Mouse (Mus musculus) cerebellum, adult 9-10 months (tissue): Measurements from ENCODE around the gene Gm21976.

Experiments
- DNase-seq: peaks from one replicate; pipeline ENCODE4 v3.0.0; 2022

Gm21976 gene

DNA sequence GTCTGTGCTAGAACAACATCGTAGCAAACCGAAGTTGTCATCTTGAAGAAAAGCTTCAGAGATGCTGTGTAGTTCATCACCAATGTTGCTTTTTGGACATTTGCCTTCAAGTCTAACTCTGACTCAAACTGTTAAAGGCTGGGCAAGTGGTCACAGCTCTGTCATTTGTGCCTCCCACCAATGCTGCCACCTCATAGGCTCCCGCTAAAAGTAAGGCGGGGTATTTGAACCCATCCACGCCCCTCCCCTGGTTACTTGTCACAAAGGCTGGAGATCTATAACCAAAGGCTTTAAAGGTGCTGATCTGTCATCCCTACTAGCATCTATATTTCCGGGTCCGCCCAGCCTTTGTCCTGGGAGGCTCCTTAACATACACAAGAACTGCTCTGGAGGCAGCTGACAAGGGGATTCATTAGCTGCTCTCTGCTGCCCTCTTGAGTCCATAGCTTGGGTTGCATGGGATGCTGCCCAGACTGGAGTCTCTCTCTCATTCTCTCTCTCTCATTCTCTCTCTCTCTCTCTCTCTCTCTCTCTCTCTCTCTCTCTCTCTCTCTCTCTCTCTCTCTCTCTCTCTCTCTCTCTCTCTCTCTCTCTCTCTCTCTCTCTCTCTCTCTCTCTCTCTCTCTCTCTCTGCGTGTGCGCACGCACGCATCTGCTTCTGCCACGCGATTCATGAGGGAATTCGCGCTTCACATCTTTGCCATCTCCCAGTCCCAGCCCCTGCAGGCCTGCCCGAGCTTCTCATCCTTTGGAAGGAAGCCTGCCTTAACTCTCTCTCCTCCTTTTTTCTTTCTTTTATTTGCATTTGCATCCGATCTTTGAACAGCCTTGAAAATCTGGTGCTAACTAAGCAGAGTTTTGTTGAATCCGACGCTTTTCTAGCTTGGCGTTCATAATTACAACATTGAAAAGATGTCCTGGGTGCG, 19.4 kb downstream of the Gm21976 start:
- peak; percentile 76 for DNase-seq

- DNase-seq, result no peak
Measured at GRCm38 (mm10) chr13:98305257-98305656, 25.6 kb downstream of the Gm21976 start.

DNA sequence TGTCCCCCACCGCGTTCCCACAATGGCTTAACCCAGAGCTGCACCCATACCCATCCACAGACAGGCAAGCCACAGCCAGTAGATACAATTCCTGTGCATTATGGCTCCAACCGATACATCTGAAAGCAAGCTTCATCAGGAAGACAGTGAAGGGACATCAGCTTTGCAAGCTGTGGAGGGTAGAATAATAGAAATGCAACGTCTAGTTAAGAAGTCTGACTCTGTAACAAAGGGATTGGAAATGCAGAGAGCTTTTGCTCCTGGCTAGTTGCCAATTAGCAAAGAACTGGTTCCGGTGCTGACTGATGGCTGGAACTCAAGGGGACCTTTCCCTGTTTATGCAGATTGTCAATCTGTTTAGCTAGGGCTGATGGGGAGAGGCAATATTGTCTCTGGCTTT, 26.7 kb downstream of the Gm21976 start:
- no peak for DNase-seq

GRCm38 (mm10) chr13:98306852-98307475, 27.3 kb downstream of the Gm21976 start:
- no peak for DNase-seq

DNA sequence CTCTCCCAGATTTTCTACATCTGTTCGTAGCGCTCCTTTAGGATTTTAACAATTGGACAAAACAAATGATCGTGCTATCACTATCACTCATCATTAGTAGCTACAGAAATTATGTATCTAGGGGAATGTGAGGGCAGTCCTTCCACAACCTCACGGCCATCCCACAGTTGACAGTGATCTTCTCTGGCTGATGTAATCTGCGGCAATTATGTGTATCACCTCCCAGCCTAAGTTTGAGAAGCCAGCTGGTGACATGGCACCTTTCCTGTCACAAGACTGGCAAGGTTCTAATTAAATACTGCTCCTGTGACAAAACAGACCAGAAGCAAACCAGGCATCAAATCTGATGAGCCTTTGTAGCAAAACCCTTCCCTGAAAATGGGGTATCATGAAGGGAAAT, 28.3 kb downstream of the Gm21976 start:
- no peak for DNase-seq

- DNase-seq, result no peak
Measured at GRCm38 (mm10) chr13:98308724-98309123, 29.0 kb downstream of the Gm21976 start.

- no peak for DNase-seq
Measured at GRCm38 (mm10) chr13:98311597-98311996, 31.9 kb downstream of the Gm21976 start.

GRCm38 (mm10) chr13:98313631-98314030, 33.9 kb downstream of the Gm21976 start:
- DNase-seq, result no peak

DNA sequence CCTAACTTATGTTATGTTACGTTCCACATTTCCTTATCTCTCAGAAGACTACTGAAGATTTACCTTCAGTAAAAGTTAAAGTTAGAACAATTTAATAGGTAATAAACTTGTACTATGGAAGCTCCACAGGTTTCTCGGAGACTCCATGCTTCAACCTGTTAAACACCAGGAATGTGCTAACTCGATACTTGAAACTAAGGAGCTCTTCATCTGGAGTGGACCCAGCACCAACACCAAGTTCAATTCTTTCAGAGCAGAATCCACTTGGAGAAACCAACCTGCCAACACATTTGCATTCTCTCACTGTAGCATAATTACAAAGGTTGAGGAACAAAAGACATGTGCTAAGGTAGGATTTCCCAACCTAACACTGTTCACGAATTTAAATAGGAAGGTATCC, 35.4 kb downstream of the Gm21976 start:
- no peak for DNase-seq

DNA sequence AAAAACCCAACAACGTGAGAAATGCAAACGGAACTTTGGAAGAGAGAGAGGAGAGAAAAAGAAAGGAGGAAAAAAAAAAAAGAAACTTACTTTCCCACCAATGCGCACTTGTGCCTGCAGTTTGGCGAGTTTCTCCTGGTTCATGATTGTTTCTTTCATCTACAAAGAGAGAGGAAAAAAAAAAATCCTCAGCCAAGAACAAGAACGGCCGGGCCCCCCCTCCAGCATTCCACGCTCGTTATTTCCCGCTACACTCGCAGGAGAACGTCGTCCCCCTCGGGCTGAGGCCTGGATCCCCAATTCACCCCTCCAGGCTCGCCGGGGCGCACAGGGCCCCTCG, 36.4 kb downstream of the Gm21976 start:
- no peak for DNase-seq

DNA sequence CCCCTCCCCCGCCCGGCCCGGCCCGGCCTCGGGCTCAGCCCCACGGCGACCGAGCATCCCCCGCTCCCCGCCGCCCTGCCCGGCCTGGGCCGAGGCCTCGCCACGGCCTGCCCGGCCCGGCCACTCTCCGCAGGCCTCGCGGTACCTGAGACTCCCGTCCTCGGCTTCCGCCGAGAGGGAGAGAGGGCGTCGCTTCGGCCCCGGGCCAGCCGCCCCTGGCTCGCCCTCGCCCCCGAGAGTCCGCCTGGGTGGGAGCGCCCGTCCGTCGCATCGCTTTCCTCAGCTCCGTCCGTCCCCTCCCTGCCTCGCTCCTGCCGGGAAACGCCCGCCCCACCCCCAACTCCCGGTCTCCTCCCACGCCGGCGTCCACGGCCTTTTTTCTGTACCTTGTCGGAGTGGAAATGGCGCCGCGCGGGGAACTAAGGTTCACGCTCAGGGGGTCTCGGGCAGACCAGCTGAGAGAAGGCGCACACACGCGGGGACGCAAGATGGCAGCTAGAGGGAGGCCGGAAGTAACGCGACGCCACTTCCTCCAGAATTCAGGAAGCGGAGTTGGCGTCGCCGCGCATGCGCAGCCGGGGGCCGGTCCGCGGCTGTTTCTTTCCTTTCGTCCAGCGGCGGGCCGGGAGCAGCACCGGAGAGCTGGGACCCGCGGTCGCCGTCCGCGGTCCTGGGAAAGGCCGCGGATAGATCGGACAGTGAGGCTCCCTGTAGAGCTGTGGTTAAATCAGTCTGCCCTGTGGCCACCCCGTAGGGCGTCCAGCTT, 37.0 kb downstream of the Gm21976 start, which contains the start of gene Btf3:
Btf3 (minus strand) TSS at position 527 of the 766 bp plus-strand sequence.
- DNase-seq, result peak; percentile 92

GRCm38 (mm10) chr13:98317246-98317677, 37.6 kb downstream of the Gm21976 start:
- no peak for DNase-seq

GRCm38 (mm10) chr13:98317911-98318310, 38.2 kb downstream of the Gm21976 start:
- no peak for DNase-seq

- no peak for DNase-seq
Measured at GRCm38 (mm10) chr13:98325034-98325433, 45.3 kb downstream of the Gm21976 start.

DNA sequence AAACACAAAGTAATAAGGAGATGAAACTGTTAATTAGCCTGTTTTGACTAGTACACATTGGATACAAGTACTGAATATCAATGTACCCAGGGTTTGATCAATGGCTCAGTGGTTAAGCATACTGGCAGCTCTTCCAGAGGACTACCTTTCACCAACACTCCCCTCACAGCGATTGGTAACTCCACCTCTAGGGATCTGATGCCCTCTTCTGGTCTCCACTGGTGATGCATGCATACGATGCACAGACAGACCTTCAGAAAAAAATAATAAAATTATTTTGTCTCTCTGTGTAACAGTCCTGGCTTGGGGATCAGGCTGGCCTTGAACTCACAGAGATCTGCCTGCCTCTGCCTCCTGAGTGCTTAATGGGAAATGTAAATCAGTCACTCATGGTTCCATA, 52.4 kb downstream of the Gm21976 start:
- no peak for DNase-seq

- no peak for DNase-seq
Measured at GRCm38 (mm10) chr13:98336205-98336604, 56.5 kb downstream of the Gm21976 start.

GRCm38 (mm10) chr13:98340506-98340905, 60.8 kb downstream of the Gm21976 start:
- no peak for DNase-seq

- no peak for DNase-seq
Measured at GRCm38 (mm10) chr13:98349491-98349890, 69.8 kb downstream of the Gm21976 start.

- DNase-seq, result no peak
Measured at GRCm38 (mm10) chr13:98351527-98351926, 71.8 kb downstream of the Gm21976 start.

- DNase-seq, result no peak
Measured at GRCm38 (mm10) chr13:98352381-98352975, 72.8 kb downstream of the Gm21976 start.

DNA sequence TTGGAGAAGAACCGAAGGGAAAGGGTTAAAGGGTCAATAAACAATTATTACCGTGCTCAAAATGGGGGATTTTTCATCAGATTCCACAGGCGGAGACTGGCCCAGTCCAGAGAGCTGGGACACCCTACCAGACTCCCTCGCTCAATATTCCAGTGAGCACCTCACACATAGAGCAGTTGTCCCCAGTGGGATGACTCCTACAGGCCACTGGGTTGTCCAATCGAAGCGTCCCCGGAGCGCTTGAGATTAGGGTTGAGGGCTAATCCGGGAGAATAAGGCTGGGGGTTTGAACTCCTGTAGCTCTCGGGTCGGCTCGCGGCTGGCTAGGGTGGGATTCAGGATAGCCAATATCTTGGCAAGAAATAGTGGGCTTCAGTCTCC, 74.0 kb downstream of the Gm21976 start:
- no peak for DNase-seq

DNA sequence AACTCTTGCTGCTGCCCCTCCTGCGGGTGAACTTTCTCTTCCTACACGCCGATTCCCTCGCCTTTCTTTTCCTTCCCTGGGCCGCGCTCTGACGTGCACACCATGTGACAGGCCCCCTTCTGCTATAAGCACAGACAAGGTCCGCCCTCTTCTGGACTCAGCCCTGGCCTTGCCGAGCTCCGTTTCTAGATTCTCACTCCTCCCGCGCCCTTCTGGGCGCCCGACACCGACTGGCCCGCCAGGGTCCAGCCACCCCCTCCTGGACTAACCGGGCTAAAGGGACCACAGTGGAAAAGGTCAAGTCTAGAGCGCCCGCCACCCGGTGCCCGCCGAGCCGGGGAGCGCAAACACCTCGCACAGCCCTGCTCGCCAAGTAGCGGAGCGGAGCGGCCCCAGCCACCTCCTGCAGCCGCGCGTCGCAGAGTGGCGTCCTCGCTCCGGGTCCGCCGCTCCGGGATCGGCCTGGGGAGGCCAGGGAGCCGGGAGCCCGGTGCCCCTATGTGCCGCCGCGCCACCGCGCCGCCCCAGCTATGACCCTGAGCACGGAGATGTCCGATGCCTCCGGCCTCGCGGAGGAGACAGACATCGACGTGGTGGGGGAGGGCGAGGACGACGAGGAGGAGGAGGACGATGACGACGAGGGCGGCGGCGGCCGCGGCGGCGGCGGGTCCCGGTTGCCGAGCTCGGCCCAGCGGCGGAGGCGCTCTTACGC, 74.6 kb downstream of the Gm21976 start, which contains the start of gene Foxd1:
Foxd1 (plus strand) TSS at position 153 of the 712 bp plus-strand sequence.
- DNase-seq, result no peak
